Mouse (Mus musculus) right cerebral cortex, postnatal 36 days (tissue): ENCODE measurements at regions not wholly inside any gene's neighbourhood (a gene's known extent, or its start where the extent isn't known, plus 50 kb on each side); places are given as distances from the start of the nearest gene placed in this dataset.
"Not testable (repeated sequence)": the region's sequence is repeated elsewhere in the genome, so short reads cannot be mapped to it uniquely, and the experiment has no call there.

ENCODE experiments used
- DNase-seq, 2 experiments: peaks; one replicate each; pipeline ENCODE4 v3.0.0; 2022; ENCODE audit warnings: low spot score in 2 of 2, mixed read lengths in 1 of 2

DNA sequence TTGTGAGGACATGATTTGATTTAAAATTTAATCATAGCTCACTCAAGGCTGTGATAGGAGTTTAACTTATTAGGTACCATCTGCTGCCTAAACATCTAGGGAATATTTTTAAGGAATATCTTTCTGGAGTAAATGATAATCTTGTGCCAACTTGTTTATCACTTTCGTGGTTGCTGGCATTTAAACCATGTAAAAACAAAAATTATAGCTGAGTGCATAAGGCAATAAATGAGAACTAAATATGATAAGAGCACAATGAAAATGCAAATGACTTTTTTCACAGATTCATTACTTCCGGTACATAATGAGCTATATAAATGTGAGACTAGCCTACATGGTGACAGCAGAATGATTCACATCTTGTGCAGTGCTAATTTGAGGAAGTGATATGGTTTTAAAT lies 221.8 kb upstream of the Tmprss15 start:
- no peak for DNase-seq

DNA sequence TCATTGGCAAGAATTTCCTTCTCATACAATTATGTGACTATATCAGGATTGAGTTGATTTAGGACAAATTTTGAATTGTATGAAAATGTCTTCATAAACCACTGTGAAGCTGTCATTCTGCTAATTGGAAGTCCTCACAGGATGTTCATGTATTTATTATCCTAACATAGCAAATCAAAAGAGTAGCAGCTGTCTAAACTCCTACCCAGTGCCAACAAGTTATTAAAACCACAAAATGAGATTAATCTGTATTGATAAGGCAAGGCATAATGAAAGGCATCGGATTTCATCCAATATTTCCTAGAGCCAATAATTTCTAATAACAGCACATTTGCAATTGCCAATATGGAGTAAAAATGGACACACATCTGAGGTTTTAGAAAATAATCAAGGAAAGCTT lies 217.6 kb upstream of the Tmprss15 start:
- DNase-seq: no peak

DNA sequence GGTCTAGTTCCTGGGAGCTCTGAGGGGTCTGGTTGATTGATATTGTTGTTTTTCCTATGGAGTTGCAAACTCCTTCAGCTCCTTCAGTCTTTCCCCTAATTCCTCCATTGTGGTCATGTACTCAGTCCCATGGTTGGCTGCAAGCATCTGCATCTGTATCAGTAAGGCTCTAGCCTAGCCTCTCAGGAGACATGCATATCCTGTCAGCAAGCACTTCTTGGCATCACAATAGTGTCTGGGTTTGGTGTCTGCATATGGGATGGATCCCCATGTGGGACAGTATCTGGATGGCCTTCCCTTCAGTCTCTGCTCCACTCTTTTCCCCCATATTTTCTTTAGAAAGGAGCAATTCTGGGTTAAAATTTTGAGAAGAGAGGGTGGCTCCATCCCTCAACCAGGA lies 205.7 kb upstream of the Tmprss15 start:
- DNase-seq: not testable (repeated sequence)

DNA sequence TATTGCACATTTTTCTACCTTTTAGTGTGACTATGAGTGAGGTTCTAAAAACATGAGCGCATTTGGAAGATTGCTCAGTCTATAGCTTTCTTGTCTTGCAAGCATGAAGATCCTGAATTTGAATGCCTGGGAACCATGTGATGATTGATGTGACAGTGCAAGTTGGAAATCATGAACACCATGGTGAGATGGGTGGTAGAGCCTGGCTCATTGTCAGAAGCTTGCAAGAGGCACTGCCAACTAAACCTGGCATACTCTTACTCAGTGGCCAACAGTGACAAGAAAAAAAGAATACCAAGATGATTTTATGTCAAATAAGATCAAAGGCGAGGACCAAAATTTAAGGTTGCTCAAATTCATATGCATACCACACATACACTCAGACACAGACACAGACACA lies 188.1 kb upstream of the Tmprss15 start:
- DNase-seq: no peak

DNA sequence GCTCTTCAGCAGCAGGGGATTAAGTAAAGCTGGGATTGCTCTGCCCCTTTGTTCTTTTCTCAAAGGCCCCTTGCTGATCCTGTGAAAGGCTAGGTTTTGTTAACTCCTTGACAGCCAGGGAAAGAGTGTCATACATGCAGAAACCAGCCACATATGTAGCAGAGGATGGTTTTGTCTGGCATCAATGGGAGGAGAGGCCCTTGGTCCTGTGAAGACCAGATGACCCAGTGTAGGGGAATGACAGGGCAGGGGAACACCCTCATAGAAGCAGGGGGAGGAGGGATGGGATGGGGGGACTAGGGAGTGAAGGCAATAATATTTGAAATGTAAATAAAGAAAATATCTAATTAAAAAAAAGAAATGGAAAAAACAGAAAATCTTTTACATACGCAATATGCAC lies 165.6 kb upstream of the Tmprss15 start:
- DNase-seq: no peak

DNA sequence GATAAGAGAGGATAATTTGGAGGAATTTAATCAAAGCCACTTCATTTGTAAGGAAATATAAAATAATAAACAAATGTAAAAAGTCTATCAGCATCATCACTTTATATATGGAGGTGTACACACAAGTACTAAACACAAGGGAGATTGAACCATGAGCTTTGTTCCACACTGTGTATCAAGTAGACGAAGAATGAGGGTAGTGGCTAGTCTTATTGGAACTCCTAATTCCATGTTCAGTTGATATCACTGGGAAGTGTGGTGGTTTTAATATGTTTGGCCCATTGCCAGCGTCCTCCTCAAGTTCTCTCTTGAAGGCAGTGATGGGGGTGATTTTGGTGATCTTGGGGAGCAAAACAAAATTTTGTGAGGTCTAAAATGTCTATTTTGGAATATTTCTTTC lies 165.2 kb upstream of the Tmprss15 start:
- no peak for DNase-seq

DNA sequence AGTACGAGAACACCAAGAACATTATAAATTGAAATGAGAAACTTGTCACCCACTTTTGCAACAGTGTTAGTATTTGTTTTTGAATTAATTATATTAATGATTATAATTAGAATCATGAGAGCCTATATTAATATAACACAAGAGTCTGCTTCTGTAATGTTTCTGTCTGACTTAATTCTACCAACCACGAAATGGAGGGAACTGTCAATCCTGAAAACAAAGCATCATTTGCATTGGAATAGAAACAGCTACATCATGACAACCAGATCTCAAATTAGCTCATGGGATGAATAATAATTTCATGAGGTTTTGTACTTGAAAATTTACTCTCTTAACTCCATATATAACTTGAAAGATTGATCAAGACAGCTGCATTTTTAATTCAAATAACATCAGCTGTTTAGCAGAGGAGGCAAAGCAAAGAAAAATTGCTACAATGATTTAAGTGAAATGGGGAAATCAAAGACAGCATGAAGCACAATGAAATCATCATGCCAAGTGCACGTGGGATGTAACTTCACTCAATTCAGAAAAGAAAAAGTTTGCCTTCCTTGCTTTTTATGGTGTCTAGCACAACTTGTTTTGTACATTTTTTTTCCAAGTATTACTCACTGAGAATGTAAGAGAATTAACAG lies 150.1 kb upstream of the Tmprss15 start:
- no peak for DNase-seq

DNA sequence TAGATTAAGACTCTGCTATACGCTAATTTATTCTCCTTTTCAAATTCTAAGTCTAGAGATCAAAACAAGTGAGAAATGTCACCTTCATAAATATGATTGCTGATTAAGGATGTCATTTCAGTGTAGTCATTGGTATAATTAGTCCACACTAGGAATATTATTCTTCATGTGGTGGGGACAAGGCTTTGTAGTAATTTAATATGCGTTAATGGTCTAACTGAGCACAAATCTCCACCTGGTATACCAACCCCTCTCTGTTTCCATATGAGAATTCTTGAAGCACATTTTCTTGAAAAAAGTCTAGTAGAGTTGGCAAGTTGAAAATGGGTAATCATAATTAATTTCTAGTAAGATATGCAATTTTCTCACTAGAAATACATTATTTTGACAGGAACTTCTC lies 149.3 kb upstream of the Tmprss15 start:
- no peak for DNase-seq

DNA sequence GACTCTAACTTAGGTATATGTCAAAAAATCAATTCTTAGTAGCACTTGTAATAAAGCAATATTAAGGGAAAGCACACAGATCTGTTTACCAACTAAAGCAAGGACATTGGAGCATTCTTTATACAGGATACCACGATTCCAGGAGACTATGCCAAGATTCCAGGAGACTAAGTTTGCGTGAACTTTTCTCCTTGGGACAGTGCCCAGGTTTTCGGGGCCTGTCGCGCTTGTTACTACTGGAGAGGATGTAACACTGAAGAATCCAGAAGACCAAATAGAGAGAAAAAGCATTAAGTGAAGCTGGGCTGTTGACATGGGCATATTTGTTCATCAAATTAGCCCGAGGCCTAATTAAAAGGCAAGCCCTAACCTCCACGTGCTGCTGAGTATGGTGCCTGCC lies 100.3 kb upstream of the Tmprss15 start:
- no peak for DNase-seq

DNA sequence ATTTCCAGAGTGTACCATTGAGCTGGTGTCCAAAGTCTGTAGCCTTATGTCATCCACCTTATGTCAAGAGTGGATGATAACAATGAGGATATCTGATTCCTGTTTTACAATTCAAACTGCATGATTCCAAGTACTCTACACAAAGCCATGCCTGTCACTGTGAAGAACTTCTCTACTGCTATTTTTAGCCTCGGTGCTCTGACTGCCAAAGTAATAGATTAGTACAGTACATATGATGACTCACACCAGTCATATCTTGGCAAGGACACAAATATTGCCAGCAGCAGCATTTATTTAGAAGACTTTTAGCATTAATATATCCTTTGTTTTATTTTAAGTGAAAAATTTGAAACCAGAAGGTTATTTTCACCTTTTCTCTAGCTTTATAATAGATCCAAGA lies 95.6 kb upstream of the Tmprss15 start:
- no peak for DNase-seq

DNA sequence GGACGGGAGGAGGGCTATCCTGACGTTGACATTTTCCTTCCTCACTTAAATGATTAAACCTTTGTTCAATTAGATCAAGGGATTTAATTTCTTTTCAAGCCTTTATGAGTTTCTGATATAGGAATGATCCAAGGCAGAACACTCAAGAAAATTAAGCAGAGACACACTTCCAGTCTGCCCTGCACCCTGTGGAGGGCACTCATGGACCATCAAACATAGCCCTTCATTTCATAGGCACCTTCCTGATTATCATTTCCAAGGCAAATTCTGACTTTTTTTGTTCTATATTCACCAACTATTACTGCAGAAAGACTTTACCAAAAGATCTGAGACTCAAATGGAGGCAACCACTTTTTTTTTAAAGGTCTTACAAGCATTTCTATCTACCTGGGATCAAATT lies 91.6 kb upstream of the Tmprss15 start:
- DNase-seq: no peak

DNA sequence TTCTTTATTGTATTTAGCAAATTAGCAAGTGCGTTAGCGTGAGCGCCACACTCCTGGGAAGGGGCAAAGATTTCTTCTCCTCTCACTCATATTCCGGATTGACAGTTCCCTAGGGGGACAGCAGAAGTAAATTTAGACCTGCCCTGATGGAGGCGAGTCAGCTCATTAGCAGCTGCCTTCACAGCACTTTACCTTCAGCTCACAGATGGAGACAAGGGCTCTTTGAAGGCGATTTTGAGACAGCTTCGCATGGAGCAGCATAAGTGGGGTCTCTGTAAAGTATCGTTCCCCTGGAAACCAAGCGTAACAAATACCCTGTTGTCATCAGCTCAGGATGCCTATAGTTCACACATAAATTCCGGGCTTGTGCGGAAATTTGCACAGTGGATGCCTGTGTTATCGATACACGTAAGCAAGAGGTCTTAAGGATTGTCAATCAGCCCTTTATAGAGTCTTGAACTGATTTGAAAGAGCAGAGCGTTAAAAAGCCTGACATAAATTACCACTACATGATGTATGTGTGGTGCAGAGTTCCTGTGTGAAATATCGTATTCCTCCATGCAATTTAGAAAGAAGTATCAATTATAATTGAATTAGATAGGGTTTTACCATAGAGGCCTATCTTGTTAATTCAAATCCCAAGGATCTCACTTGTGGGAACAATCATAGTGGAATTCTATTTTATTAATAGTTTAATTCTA lies 86.6 kb upstream of the Tmprss15 start:
- DNase-seq: no peak

DNA sequence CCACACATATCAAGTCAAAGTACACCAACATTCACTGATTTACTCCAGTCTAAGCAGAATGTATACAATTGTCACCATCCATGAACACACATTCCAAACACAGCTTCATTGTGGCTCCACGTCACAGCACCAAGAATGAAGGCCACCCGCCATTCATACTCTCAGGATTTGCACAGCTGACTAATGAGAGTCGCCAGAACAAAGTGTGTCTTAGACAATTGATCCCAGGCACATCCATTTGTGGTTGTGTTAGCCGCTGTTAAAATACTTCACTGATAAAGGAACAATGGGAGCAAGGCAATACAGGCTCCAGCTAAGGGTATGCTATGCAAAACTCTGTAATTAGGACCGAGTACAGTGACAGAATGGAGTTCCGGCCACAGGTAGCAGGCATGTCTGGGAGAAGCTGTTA lies 85.9 kb upstream of the Tmprss15 start:
- DNase-seq: no peak

DNA sequence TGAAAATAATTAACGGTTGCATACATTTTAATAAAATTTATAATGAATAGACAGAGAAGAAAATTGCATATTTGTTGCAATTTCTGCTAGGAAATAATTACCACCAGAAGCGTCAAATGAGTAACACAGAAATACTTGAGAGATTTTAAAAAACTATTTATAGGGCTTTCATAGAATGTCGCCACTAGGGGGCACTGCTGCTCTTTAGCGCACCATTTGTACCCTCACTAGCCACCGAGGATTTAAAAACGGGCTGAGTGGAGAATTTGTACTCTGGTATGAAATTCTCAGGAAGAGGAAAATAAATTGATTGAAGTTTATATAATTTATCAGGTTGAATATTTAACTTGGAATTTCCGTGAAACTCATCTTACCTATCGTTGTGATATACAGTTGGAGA lies 77.3 kb upstream of the Tmprss15 start:
- DNase-seq: peak; percentile 52 to 60

DNA sequence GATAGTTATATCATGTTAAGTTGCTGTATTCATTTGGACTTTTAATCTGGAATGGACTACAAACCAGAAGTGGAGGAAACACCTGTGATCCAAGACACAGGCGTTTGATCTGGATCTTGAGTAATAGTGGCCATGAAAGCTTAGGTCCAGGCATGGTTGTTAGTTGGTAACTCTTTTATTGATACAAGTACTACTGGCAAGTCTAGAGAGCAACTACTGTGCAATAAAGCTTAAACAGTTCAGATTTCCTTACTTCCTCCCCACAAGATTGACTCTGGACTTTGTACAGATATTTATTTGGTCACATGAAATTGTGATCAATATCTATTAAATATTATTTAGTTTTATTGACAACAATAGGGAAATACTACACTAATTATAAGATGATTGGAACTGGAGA lies 51.9 kb upstream of the Tmprss15 start:
- no peak for DNase-seq
